Mouse (Mus musculus) neural tube, embryonic 13.5 days (tissue): ENCODE measurements around the gene Rbm8a. TPM values are rescaled to one million over a fixed set of nuclear protein-coding genes. Genes with fewer than 3 reads are reported as not detected.
"Not testable (repeated sequence)": the region's sequence is repeated elsewhere in the genome, so short reads cannot be mapped to it uniquely, and the experiment has no call there.

ENCODE experiments used
- ATAC-seq: fragments of 200-750 bp; cut with Nextera tagmentation; 2 replicates; pipeline ENCODE4 v1.8.0; 2017; ENCODE audit warnings: low read depth, mild to moderate bottlenecking, moderate TSS enrichment, moderate library complexity
- H3K27ac ChIP-seq: fragments of 300-500 bp; sonication (generic); replicated peaks from 2 replicates; pipeline ENCODE4 v1.5.1; 2015; ENCODE audit warnings: moderate library complexity, mild to moderate bottlenecking, inconsistent platforms
- H3K27me3 ChIP-seq: fragments of 300-500 bp; sonication (generic); 2 replicates; pipeline ENCODE4 v1.6.1; 2015; ENCODE audit warnings: mild to moderate bottlenecking, inconsistent platforms
- H3K36me3 ChIP-seq: fragments of 300-500 bp; sonication (generic); 2 replicates; pipeline ENCODE4 v1.6.1; 2015; ENCODE audit warnings: mild to moderate bottlenecking, inconsistent platforms
- H3K4me1 ChIP-seq: fragments of 300-500 bp; sonication (generic); replicated peaks from 2 replicates; pipeline ENCODE4 v1.6.1; 2015; ENCODE audit warnings: inconsistent platforms
- H3K4me2 ChIP-seq: fragments of 300-500 bp; sonication (generic); 2 replicates; pipeline ENCODE4 v1.6.1; 2015; ENCODE audit warnings: inconsistent platforms, mild to moderate bottlenecking, moderate library complexity
- H3K4me3 ChIP-seq: fragments of 300-500 bp; sonication (generic); 2 replicates; pipeline ENCODE4 v1.5.1; 2015; ENCODE audit warnings: mild to moderate bottlenecking, inconsistent platforms
- H3K9ac ChIP-seq: fragments of 300-500 bp; sonication (generic); 2 replicates; pipeline ENCODE4 v1.6.1; 2015; ENCODE audit warnings: moderate library complexity, mild to moderate bottlenecking, inconsistent platforms
- H3K9me3 ChIP-seq: fragments of 300-500 bp; sonication (generic); 2 replicates; pipeline ENCODE4 v1.6.1; 2016; ENCODE audit warnings: inconsistent platforms
- WGBS: fragments of 180-500 bp; shearing (Covaris S2); methylation state at CpG from one replicate; pipeline ENCODE4 v1.1.7; 2015; 5-methylcytosine and 5-hydroxymethylcytosine counted together
- polyA plus RNA-seq: library from polyadenylated mRNA; unstranded; fragments of >200 nt; fragmentation: Nextera tagmentation; extraction: Ambion mirVana; gene quantifications from 2 replicates; pipeline ENCODE4 v1.2.1, GENCODE M21; 2015

Rbm8a gene
- polyA plus RNA-seq, 1 experiment from 2014 or later = 113 TPM

GRCm38 (mm10) chr3:96597435-96597891 lies 32.3 kb upstream of the Rbm8a start:
- no peak; the same call in 1 of the 2 replicates for ATAC-seq
- Histone ChIP-seq H3K27ac (peak overlapping the region; percentile 76), H3K4me3 (peak overlapping the region; percentile 54), H3K27me3 (peaks cover 13% of the 10 kb centered on the region), H3K4me1 (peaks cover 72% of the 10 kb centered on the region), H3K36me3 (no peaks in the 10 kb centered on the region), H3K9me3 (no peaks in the 10 kb centered on the region), H3K4me2 (peak overlapping the region; percentile 99), H3K9ac (peak overlapping the region; percentile 84)
- WGBS = under 1% methylated on average over 40 of the region's 40 CpGs

DNA sequence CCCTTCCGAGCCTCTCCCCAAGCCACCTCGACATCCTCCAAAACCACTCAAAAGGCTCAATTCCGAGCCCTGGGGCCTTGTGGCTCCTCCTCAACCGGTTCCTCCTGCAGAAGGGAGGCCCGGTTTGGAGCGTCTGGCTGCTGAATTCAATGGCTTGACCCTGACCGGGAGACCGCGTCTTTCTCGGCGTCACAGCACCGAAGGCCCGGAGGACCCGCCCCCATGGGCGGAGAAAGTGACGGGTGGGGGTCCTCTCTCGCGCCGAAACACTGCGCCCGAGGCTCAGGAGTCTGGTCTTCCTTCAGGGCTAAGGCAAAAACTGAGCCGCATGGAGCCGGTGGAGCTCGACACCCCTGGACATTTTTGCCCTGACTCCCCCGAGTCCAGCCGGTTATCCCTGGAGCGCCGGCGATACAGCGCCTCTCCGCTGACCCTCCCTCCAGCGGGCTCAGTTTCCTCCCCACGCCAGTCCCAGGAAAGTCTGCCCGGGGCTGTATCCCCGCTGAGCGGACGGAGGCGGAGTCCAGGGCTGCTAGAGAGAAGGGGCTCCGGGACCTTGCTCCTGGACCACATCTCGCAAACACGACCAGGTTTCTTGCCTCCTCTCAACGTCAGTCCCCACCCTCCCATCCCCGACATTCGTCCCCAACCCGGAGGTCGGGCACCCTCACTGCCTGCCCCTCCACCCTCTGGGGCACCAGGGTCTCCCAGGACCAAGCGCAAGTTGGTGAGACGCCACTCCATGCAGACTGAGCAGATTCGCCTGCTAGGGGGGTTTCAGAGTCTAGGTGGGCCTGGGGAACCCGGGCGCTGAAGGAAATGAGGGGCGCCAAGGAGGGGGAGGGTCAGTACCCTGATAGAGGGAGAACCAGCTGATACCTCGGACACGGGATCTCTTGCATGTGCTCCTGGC lies 31.3 kb upstream of the Rbm8a start:
- Histone ChIP-seq H3K9ac (peak overlapping the region; percentile 84), H3K36me3 (no peaks in the 10 kb centered on the region), H3K9me3 (no peaks in the 10 kb centered on the region), H3K4me1 (peaks cover 72% of the 10 kb centered on the region), H3K4me2 (peak overlapping the region; percentile 99), H3K27me3 (peaks cover 13% of the 10 kb centered on the region), H3K4me3 (peak overlapping the region; percentile 54), H3K27ac (peak overlapping the region; percentile 76)
- WGBS = 2% methylated on average over 54 of the region's 54 CpGs
- ATAC-seq = no peak

DNA sequence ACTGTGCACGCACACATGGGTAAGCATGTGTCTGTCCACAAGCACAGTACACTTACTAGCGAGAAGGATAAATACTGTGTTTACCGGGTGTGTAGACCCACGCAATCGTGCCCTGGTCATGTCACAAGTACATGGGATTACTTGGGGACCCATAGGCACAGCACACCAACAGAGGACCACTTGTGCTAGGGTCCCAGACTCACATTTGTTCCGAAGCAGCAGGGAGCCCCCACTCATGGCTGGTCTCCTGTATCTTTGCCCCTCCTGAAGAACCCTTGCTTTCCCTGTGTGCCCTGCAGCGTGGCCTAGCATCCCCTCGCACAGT lies 30.7 kb upstream of the Rbm8a start:
- Histone ChIP-seq H3K4me1 (peaks cover 77% of the 10 kb centered on the region), H3K4me2 (peak overlapping the region; percentile 99), H3K27me3 (peaks cover 13% of the 10 kb centered on the region), H3K9ac (peak overlapping the region; percentile 84; the same call in 1 of the 2 replicates), H3K4me3 (peak overlapping the region; percentile 54), H3K9me3 (no peaks in the 10 kb centered on the region), H3K27ac (no peak overlapping the region), H3K36me3 (peaks cover 3% of the 10 kb centered on the region; the same call in 1 of the 2 replicates)
- 41% methylated on average over 8 of the region's 8 CpGs for WGBS
- ATAC-seq = no peak

- Histone ChIP-seq H3K9ac (0 out of 2 replicates have a peak overlapping the region, but pooled peaks have one; percentile 84), H3K27ac (no peak overlapping the region), H3K4me1 (peaks cover 81% of the 10 kb centered on the region), H3K4me2 (peak overlapping the region; percentile 99), H3K9me3 (no peaks in the 10 kb centered on the region), H3K36me3 (peaks cover 3% of the 10 kb centered on the region; the same call in 1 of the 2 replicates), H3K27me3 (peaks cover 13% of the 10 kb centered on the region), H3K4me3 (peak overlapping the region; percentile 54; the same call in 1 of the 2 replicates)
- 75% methylated on average over 3 of the region's 3 CpGs for WGBS
- ATAC-seq = no peak
Observed at GRCm38 (mm10) chr3:96599411-96599810, 30.3 kb upstream of the Rbm8a start.

DNA sequence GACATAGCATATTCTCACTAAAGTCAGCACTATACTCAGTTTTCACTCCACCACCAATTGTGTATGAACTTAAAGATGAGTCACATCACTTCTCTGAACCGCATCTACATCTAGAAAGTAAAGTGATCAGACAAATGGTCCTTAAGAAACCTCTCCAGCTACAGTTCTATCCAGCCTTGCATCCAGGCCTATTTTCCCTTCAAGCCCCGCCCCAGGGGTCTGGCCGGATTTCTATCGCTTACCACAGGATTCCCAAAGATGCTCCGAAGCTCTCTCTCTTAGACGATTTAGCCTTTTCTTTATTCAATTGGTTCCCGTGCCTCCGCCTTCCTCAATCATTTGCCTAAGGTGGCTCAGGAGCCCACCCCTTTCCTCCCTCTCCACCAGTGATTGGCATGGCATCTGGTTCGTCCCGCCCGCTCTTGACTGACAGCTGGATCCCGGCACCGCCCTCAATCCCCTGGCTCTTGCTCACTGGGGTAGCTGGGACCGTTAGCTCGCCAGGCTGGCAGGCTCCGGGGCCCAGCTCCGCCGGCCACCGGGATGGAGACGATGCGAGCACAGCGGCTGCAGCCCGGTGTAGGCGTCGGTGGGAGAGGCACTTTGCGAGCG lies 29.0 kb upstream of the Rbm8a start, which contains the start of gene Lix1l:
Gene Lix1l, plus strand, starts transcription at position 511 of the 612 bp plus-strand sequence.
- Histone ChIP-seq H3K36me3 (peaks cover 6% of the 10 kb centered on the region), H3K4me2 (peak within 1 kb of the TSS; percentile 82), H3K9ac (peak within 1 kb of the TSS; percentile 98), H3K4me1 (peaks cover 90% of the 10 kb centered on the region), H3K27ac (peak within 1 kb of the TSS; percentile 97), H3K9me3 (no peaks in the 10 kb centered on the region), H3K27me3 (0 out of 2 replicates have a peak, but pooled peaks cover 4% of the 10 kb centered on the region), H3K4me3 (peak within 1 kb of the TSS; percentile 84)
- ATAC-seq = peak; percentile 91
- WGBS = under 1% methylated on average over 22 of the region's 27 CpGs

- 1% methylated on average over 19 of the region's 40 CpGs for WGBS
- Histone ChIP-seq H3K4me2 (peak overlapping the region; percentile 82), H3K4me3 (peak overlapping the region; percentile 84), H3K27me3 (0 out of 2 replicates have a peak, but pooled peaks cover 3% of the 10 kb centered on the region), H3K27ac (peak overlapping the region; percentile 97), H3K4me1 (peaks cover 84% of the 10 kb centered on the region), H3K36me3 (peaks cover 6% of the 10 kb centered on the region), H3K9ac (peak overlapping the region; percentile 98), H3K9me3 (no peaks in the 10 kb centered on the region)
- ATAC-seq = peak; percentile 65
Observed at GRCm38 (mm10) chr3:96601251-96601787, 28.4 kb upstream of the Rbm8a start.

DNA sequence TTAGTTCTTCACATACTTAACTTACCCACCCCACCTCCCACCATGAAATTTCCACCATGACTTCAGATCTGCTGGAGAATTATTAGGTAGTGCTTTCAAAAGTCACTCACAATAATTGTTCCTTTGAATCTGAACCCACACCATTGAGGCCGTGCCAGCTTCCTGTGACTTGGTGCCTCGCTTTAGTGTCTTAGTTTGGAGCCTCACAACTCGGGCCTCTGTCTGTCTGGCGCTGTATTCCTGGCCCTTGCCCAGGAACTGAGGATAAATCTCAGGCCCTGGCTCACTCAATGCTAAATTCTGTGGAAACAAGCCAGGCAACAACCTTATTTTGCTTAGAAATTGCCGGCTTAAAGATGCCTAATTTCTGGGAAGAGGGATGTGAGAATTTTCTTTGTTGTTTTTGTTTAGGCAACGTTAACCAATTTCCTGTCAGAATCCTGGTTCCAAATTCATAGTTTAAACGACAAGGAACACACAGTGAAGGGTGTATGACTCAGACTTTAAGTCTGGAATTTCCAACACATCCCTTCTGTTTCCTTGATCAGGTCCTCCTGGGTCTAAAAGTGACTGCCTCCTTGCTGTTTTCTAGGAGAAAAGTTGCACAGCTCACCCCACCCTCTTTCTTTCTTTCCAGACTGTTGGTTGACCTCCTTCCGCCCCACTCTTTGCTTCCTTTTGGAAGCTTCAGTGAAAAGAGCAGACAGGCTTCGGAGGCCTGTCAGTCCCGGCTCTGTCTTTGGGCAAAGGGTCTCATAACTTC lies 27.6 kb upstream of the Rbm8a start:
- Histone ChIP-seq H3K4me1 (peaks cover 81% of the 10 kb centered on the region), H3K27ac (peak overlapping the region; percentile 97), H3K9ac (peak overlapping the region; percentile 98), H3K9me3 (no peaks in the 10 kb centered on the region), H3K36me3 (peaks cover 6% of the 10 kb centered on the region), H3K27me3 (0 out of 2 replicates have a peak, but pooled peaks cover 3% of the 10 kb centered on the region), H3K4me3 (peak overlapping the region; percentile 84), H3K4me2 (peak overlapping the region; percentile 82)
- ATAC-seq = no peak
- WGBS = 13% methylated on average over 10 of the region's 10 CpGs

GRCm38 (mm10) chr3:96602704-96603084 lies 27.0 kb upstream of the Rbm8a start:
- Histone ChIP-seq H3K36me3 (peaks cover 6% of the 10 kb centered on the region), H3K27ac (peak overlapping the region; percentile 97), H3K4me1 (peaks cover 78% of the 10 kb centered on the region), H3K27me3 (0 out of 2 replicates have a peak, but pooled peaks cover 3% of the 10 kb centered on the region), H3K4me2 (peak overlapping the region; percentile 82), H3K9ac (peak overlapping the region; percentile 98), H3K4me3 (peak overlapping the region; percentile 84), H3K9me3 (no peaks in the 10 kb centered on the region)
- 22% methylated on average over 5 of the region's 5 CpGs for WGBS
- no peak for ATAC-seq

- Histone ChIP-seq H3K4me3 (peak overlapping the region; percentile 84), H3K9me3 (no peaks in the 10 kb centered on the region), H3K4me1 (peaks cover 72% of the 10 kb centered on the region), H3K27me3 (0 out of 2 replicates have a peak, but pooled peaks cover 3% of the 10 kb centered on the region), H3K4me2 (peak overlapping the region; percentile 82), H3K36me3 (peaks cover 6% of the 10 kb centered on the region), H3K27ac (peak overlapping the region; percentile 97), H3K9ac (peak overlapping the region; percentile 98)
- no peak for ATAC-seq
- 36% methylated on average over 5 of the region's 5 CpGs for WGBS
Observed at GRCm38 (mm10) chr3:96603311-96603710, 26.4 kb upstream of the Rbm8a start.

GRCm38 (mm10) chr3:96606007-96606406 lies 23.7 kb upstream of the Rbm8a start:
- not testable (repeated sequence) for H3K9ac ChIP-seq, ATAC-seq, H3K27ac ChIP-seq, H3K27me3 ChIP-seq, H3K9me3 ChIP-seq, H3K4me2 ChIP-seq, H3K36me3 ChIP-seq, H3K4me3 ChIP-seq
- 91% methylated on average over 4 of the region's 4 CpGs for WGBS
- peaks cover 48% of the 10 kb centered on the region for H3K4me1 ChIP-seq

DNA sequence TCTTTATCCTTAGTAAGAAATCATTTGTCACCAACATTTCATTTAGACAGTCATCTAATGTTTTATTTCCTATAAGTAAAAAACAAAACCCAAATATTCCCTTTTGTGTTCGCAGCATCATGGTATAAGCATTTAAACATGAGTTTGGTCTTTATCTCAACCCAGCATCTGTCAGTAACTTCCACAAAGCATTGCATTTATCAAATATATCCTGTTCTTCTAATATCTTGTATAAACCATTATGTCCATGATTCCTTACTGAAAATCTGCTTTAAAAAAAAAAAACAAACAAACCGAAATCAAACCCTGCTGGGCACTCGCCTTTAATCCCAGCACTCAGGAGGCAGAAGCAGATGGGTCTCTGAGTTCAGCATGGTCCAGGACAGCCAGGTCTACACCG lies 23.1 kb upstream of the Rbm8a start:
- ATAC-seq = no peak
- Histone ChIP-seq H3K27ac (no peak overlapping the region), H3K36me3 (peaks cover 9% of the 10 kb centered on the region), H3K9me3 (no peaks in the 10 kb centered on the region), H3K4me3 (no peak overlapping the region), H3K4me1 (peaks cover 48% of the 10 kb centered on the region), H3K9ac (no peak overlapping the region), H3K4me2 (no peak overlapping the region), H3K27me3 (no peaks in the 10 kb centered on the region)
- 89% methylated on average over 4 of the region's 4 CpGs for WGBS
